Mouse (Mus musculus): ENCODE data around the gene Sh3bp1.

- no peak for TF ChIP-seq CTCF (IDR thresholded peaks at IDR 0.05; ENCODE audit: borderline replicate concordance, insufficient read depth, low read depth, low read length)
- no peak for TF ChIP-seq POLR2A (IDR thresholded peaks at IDR 0.05; ENCODE audit: borderline replicate concordance, insufficient read depth, low read length)
These were observed 1.8 kb downstream of the Sh3bp1 start for GRCm38 (mm10) chr15:78901422-78901789.

Measured in cerebellum, adult 2 months (tissue).